Mouse (Mus musculus): ENCODE measurements around the gene Mllt10. TPM values are rescaled to one million over a fixed set of nuclear protein-coding genes. Genes with fewer than 3 reads are reported as not detected.

Mllt10 gene
- polyA plus RNA-seq, 1 experiment: 75.4 TPM

DNA sequence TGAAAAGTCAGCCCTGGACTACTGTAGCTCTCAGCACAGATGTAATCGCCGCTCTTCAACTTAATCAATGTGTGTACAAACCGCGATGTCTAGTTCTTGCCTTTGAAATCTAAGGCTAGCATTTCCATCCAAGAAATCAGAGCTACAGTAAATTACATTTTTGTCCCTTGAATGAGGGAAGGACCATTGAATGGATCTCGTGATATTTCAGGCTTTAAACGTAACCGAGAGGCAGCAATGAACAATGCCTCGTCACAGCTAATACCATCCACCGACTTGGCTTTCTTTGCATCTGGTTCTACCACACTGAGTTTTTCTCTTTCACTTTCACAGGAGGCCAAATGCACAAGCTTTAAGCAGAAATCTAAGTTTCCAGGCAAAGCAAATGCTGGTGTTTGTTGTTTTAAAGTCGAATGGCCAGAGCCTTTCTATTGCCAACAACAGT lies 4.5 kb upstream of the Mllt10 start:
- 13% methylated on average over 10 of the region's 10 CpGs for WGBS

DNA sequence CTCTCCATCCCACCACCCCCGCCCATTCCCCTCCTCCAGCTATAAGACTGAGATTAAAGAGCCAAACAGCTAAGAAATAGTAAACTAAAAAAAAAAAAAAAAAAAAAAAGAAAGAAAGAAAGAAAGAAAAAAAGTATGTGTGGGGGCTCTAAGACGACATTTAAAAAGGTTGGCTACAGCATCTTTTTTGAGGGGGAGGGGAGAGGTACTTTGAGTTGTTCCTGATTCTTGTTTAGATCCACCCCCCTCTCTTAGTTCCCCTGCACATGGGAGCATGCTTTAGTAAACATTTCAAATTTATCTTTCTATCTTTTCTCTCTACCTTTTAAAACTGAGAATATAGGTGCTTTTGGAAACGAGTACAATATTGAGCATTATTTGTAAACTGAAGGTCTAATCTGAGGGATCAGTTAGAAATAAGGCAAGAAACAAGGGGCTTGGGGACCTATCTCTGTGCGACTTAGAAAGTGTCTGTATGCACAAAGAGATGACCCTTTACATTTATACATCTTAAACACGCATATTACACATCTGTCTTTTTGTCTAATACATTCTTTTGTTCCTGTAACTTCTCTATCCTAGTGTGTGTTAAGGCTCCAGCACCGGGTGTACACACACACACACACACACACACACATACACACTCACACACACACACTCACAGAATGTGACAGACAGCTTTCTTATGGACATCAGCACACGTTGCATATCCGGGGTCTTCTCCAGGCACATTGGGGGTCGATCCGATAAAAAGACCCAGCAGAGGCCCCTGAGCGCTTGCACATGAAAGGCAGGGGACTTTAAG lies 3.8 kb upstream of the Mllt10 start:
- Histone ChIP-seq H3K4me3 (ENCODE audit: control insufficient read depth, insufficient read depth, low read length) (no peak overlapping the region), H3K4me1 (replicated peaks; ENCODE audit: control insufficient read depth, insufficient read depth, low read length) (peaks cover 13% of the 10 kb centered on the region), H3K27ac (ENCODE audit: control insufficient read depth, insufficient read depth, low read length) (no peak overlapping the region), H3K27me3 (ENCODE audit: control insufficient read depth, insufficient read depth, low read length) (peaks cover 19% of the 10 kb centered on the region), H3K36me3 (ENCODE audit: control insufficient read depth, insufficient read depth, low read length) (no peaks in the 10 kb centered on the region)
- no peak for DNase-seq
- TF ChIP-seq CTCF (IDR thresholded peaks at IDR 0.05; ENCODE audit: borderline replicate concordance, control insufficient read depth, extremely low read depth, insufficient read depth, low read length, poor library complexity) (no peak), POLR2A (IDR thresholded peaks at IDR 0.05; ENCODE audit: control insufficient read depth, extremely low read depth, insufficient read depth, low read length, poor library complexity) (no peak)
- 86% methylated on average over 11 of the region's 11 CpGs for WGBS

More for the DNA sequence above, 4.5 kb upstream of the Mllt10 start:
- Histone ChIP-seq H3K4me3 (ENCODE audit: control insufficient read depth, insufficient read depth, low read length) (no peak overlapping the region), H3K27ac (ENCODE audit: control insufficient read depth, insufficient read depth, low read length) (no peak overlapping the region), H3K36me3 (ENCODE audit: control insufficient read depth, insufficient read depth, low read length) (no peaks in the 10 kb centered on the region), H3K27me3 (ENCODE audit: control insufficient read depth, insufficient read depth, low read length) (peaks cover 25% of the 10 kb centered on the region), H3K4me1 (replicated peaks; ENCODE audit: control insufficient read depth, insufficient read depth, low read length) (peaks cover 13% of the 10 kb centered on the region)
- TF ChIP-seq CTCF (IDR thresholded peaks at IDR 0.05; ENCODE audit: borderline replicate concordance, control insufficient read depth, extremely low read depth, insufficient read depth, low read length, poor library complexity): no peak
- no peak for TF ChIP-seq POLR2A (IDR thresholded peaks at IDR 0.05; ENCODE audit: control insufficient read depth, extremely low read depth, insufficient read depth, low read length, poor library complexity)
- no peak for DNase-seq

DNA sequence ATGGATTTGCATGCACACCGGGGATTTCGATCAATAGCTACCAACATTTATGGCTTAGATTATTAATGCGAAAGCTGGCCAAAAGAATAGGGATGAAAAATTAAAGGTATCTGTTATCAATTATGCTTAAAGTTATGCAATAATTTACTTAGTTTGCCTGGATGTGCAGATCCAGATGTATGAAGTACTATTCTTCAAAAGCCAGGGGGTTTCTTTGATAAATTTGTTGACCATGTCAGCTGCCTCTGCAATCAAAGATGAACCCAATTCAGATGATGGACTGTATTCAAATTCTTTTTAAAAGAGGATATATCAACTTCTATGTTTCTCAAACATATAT lies 3.2 kb upstream of the Mllt10 start:
- WGBS: 98% methylated on average over 3 of the region's 3 CpGs
- TF ChIP-seq CTCF (IDR thresholded peaks at IDR 0.05; ENCODE audit: borderline replicate concordance, control insufficient read depth, extremely low read depth, insufficient read depth, low read length, poor library complexity) (no peak), POLR2A (IDR thresholded peaks at IDR 0.05; ENCODE audit: control insufficient read depth, extremely low read depth, insufficient read depth, low read length, poor library complexity) (no peak)
- Histone ChIP-seq H3K27ac (ENCODE audit: control insufficient read depth, insufficient read depth, low read length) (no peak overlapping the region), H3K4me3 (ENCODE audit: control insufficient read depth, insufficient read depth, low read length) (no peak overlapping the region), H3K36me3 (ENCODE audit: control insufficient read depth, insufficient read depth, low read length) (no peaks in the 10 kb centered on the region), H3K27me3 (ENCODE audit: control insufficient read depth, insufficient read depth, low read length) (peaks cover 15% of the 10 kb centered on the region), H3K4me1 (replicated peaks; ENCODE audit: control insufficient read depth, insufficient read depth, low read length) (peaks cover 10% of the 10 kb centered on the region)
- DNase-seq: no peak

DNA sequence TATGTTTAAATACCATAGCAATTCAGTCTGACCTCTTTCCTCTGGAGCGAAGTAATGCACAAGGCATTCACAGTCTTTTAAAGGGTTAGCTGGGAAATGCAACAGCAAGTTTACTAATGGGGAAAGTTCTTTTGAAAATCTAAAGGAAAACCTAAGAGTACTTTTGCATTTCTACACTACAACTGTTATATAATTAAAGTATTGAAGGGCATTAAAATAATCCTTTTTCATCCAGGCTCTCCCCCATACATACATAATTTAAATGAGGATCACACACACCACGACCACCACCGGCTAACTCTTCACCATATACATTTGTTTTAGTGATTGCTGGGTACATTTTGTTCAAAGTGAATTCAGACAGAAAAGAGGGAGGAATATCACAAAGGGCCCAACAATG lies 2.5 kb upstream of the Mllt10 start:
- peaks cover 8% of the 10 kb centered on the region for H3K27me3 ChIP-seq (ENCODE audit: control insufficient read depth, insufficient read depth, low read length)
- no peak overlapping the region for H3K27ac ChIP-seq (ENCODE audit: control insufficient read depth, insufficient read depth, low read length)
- 96% methylated on average over 3 of the region's 3 CpGs for WGBS
- no peak overlapping the region for H3K4me3 ChIP-seq (ENCODE audit: control insufficient read depth, insufficient read depth, low read length)
- no peaks in the 10 kb centered on the region for H3K36me3 ChIP-seq (ENCODE audit: control insufficient read depth, insufficient read depth, low read length)
- DNase-seq: no peak
- peaks cover 4% of the 10 kb centered on the region for H3K4me1 ChIP-seq (replicated peaks; ENCODE audit: control insufficient read depth, insufficient read depth, low read length)
- TF ChIP-seq POLR2A (IDR thresholded peaks at IDR 0.05; ENCODE audit: control insufficient read depth, extremely low read depth, insufficient read depth, low read length, poor library complexity): no peak
- TF ChIP-seq CTCF (IDR thresholded peaks at IDR 0.05; ENCODE audit: borderline replicate concordance, control insufficient read depth, extremely low read depth, insufficient read depth, low read length, poor library complexity): no peak

DNA sequence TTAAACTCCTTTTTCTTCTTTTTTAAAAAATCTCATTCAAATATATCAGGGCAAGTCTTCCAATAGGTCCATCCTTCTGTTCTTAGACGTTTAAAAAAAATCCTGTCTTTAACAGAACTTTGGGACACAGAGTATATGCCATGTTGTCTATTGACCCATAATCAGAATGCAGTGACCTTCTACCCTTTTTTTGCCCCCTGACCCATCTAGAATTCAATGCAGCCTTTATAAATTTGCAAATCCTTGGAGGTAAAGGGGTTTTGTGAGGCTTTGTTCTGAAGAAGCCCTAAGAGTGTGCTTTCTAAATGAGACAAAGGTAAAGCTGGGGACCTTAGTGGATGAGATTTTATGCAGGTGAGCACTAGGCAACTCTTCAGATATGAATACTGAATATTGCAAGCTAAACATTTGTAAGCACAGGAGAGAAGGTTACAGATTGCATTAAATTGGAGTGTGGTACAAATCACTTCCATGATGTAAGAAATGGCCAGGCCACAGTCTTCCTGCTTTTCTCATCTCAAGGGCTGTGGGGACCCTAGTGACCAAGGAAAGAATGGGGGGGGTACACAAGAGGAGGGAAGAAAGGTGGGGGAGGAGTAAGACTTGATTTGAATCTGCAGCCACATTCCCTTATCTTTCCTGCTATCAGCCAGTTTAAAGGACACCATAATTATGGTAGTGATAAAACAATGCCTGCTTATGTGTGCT lies 1.6 kb upstream of the Mllt10 start:
- Histone ChIP-seq H3K27ac (ENCODE audit: control insufficient read depth, insufficient read depth, low read length) (no peak overlapping the region), H3K36me3 (ENCODE audit: control insufficient read depth, insufficient read depth, low read length) (no peaks in the 10 kb centered on the region), H3K4me1 (replicated peaks; ENCODE audit: control insufficient read depth, insufficient read depth, low read length) (no peaks in the 10 kb centered on the region; the same call in 1 of the 2 replicates), H3K4me3 (ENCODE audit: control insufficient read depth, insufficient read depth, low read length) (no peak overlapping the region), H3K27me3 (ENCODE audit: control insufficient read depth, insufficient read depth, low read length) (peaks cover 6% of the 10 kb centered on the region)
- TF ChIP-seq CTCF (IDR thresholded peaks at IDR 0.05; ENCODE audit: borderline replicate concordance, control insufficient read depth, extremely low read depth, insufficient read depth, low read length, poor library complexity): no peak
- no peak for TF ChIP-seq POLR2A (IDR thresholded peaks at IDR 0.05; ENCODE audit: control insufficient read depth, extremely low read depth, insufficient read depth, low read length, poor library complexity)
- 85% methylated on average over 1 of the region's 1 CpGs for WGBS
- DNase-seq: no peak

DNA sequence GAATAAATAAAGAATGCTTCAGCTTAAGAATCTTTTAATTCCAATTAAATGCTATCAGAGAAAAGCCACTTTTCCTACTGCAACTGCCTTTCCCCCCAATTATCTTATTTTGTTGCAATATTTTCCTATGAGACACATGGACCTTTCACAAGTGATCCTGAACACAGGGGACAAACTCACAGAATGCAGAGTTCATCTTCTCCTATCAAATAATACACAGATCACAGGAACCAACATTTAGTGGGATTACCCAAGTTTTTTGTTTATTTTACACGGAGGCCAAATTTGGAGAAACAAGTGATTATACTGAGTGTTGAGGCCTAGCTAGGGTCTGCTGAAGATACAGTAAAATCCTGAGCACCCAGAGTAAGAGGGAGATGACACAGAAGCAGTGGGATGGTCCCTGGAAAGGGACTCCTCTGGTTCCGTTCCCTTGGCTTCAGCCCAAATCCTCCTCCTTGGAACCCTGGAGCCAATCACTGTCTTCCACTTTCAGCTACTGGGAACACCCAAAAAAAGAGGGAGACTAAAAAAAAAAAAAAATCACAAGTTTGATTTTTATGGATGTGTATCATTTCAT lies 996 bp upstream of the Mllt10 start:
- H3K4me1 ChIP-seq (replicated peaks; ENCODE audit: control insufficient read depth, insufficient read depth, low read length): no peaks in the 10 kb centered on the region; the same call in 1 of the 2 replicates
- no peaks in the 10 kb centered on the region for H3K36me3 ChIP-seq (ENCODE audit: control insufficient read depth, insufficient read depth, low read length)
- DNase-seq: no peak
- no peak for TF ChIP-seq CTCF (IDR thresholded peaks at IDR 0.05; ENCODE audit: borderline replicate concordance, control insufficient read depth, extremely low read depth, insufficient read depth, low read length, poor library complexity)
- TF ChIP-seq POLR2A (IDR thresholded peaks at IDR 0.05; ENCODE audit: control insufficient read depth, extremely low read depth, insufficient read depth, low read length, poor library complexity): no peak
- WGBS: 83% methylated on average over 2 of the region's 2 CpGs
- H3K4me3 ChIP-seq (ENCODE audit: control insufficient read depth, insufficient read depth, low read length): no peak overlapping the region
- peaks cover 6% of the 10 kb centered on the region for H3K27me3 ChIP-seq (ENCODE audit: control insufficient read depth, insufficient read depth, low read length)
- no peak overlapping the region for H3K27ac ChIP-seq (ENCODE audit: control insufficient read depth, insufficient read depth, low read length)
